Mouse (Mus musculus): ENCODE data around the gene Rnf141.
A peak's percentile ranks its signal among the peaks of the same experiment; 100 is the strongest.

Gene Rnf141

DNA sequence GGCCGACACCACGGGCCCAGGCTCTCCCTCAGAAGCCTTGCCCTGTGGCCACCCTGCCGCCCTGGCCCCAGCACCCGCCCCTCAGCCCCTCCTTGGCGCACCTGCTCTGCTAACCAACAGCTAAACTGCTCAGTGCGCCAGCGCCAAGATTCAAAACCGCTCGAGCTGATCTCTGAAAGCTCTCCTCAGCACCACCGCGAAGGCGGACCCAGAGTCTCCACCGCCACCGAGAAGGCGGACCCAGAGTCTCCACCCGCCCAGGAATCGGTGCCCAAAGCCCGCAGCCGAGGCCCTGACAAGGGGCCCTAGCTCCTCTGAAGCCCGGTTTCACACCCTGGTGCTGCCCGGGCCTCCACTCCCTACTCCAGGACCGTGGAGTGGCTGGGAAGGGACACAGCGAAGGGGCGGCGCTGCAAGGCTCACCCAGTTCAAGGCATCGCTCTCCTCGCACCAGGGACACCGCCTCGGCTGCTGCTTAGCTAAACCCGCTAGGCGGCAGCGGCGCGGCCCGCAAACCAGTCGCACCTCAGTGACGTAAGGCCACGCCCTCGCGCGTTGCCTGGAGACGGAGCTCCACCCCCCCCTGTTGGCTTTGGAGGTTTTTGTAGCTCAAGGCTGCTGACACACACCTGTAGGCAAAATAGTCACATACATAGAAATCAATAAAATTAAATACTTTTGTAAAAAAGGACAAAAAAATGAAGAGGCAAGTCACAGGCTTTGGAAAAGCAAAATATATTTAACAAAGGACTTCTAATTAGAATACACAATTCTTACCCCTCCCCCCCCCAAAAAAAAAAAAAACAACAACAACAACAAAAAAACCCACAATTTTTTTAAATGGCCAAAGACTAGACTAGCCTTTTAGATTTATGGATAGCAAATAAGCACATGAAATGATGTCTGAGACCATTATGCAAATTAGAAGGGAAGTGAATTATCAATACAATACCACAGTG, at the start of gene Rnf141:
Gene Rnf141 (minus strand): TSS at position 542 of the 959 bp plus-strand sequence.
- DNase-seq: peak; percentile 94

DNA sequence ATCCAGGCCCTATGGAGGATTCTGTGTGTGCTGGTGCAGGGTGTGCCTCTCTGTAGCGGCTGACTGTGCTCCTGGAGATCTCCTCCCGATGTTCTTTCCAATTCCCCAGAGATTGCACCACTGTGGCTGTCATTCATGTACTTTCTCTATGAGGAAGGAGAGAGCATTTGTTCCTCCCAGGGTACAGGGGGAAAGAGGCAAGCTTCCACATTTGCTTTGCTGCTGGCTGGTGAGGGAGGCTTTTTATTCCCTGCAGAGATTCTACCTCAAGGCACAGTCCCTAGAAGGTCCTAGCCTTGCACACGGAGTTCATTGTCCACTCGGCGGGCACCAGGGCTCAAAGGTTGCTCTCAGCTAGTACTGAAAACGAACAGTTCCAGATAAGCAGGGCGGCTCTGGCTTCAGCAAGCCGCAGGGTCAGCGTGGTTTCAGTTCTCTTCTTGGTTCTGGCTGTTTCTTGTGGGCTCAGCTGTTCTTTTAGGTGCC, 47.3 kb upstream of the Rnf141 start:
- DNase-seq: peak; percentile 51

DNA sequence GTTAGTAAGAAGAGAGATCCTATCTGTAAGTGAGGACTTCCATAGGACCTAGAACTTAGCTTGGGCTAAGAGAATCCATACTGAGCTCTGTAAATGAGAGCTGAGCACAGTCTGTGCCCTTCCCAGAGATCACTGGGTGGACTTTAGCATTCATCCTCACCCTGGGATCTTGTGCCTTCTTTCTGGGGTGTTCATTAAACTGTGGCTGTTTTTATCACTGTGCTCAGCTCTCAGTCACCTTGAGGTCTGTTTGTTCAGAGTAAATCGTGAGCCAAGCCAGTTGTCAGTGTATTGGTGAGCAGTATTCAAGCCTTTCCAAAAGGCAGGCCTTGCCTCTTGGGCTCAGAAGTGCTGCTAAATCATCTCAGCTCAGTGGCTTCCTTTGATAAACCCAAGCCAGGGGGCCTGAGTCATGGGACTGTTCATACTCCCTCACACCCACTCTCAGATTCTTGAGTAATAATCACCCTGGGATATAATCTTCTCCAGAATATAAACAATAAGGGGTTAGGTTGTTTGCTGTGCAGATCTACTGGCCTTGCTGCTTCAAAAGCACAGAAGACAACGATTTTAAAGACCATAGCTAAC, 37.6 kb upstream of the Rnf141 start:
- no peak for DNase-seq

DNA sequence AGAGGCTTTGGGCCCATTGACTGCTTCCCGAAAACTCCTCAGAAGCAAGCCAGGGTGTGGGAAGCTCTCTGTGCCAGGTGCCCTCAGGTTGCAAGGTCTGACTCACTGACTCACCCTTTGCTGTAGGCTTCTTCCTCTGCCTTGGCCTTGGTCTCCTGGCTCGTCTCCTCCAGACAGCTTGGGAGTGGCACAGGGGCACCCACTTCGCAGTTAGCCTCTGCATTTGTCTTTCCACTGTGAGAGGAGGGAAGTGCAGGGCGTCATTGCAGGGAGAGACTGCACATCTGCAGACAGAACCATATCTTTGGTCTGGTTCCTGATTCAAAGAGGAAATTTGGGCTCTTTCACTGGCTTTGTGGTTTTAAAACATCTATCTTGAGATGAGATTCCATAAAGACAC, 33.8 kb upstream of the Rnf141 start:
- DNase-seq: no peak

- peak; percentile 53 for DNase-seq
Observed at GRCm38 (mm10) chr7:110876965-110877364, 32.7 kb upstream of the Rnf141 start.

GRCm38 (mm10) chr7:110868807-110869206, 24.6 kb upstream of the Rnf141 start:
- no peak for DNase-seq

DNA sequence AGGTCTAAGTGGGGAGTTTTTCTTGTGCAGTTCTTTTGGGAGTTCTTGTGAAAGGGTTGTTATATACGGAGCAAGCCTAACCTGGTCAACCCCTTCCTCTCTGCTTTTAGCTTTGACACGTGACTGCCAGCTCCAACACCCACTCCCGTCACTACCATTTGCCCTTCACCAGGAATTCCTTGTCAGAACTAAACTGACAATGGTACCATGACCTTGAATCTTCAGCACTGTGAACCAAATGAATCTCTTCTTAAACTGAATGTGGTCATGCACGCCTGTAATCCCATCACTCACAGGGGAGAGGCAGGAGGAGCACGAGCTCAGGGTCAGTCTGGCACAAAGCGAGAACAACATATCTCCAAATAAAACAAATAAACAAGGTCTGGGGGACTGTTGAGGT, 22.9 kb upstream of the Rnf141 start:
- DNase-seq: no peak

GRCm38 (mm10) chr7:110866021-110866420, 21.8 kb upstream of the Rnf141 start:
- DNase-seq: no peak

DNA sequence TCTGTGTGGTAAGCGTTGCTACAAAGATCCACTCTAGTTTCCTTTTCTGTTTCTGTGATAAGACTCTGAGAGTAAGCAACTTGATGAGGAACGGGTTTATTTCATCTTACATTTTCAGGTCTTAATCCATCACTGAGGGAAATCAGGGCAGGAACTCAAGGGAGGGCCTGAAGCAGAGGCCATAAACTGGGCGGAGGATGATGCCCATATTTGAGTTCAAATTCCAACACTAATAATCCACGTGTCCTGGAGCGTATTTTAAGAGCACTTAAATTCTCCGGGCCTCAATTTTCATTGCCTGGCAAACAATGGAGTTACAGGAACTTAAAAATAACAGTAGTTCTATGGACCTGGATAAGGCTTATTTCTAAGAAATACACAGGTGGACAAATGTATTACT, 21.3 kb upstream of the Rnf141 start:
- no peak for DNase-seq

DNA sequence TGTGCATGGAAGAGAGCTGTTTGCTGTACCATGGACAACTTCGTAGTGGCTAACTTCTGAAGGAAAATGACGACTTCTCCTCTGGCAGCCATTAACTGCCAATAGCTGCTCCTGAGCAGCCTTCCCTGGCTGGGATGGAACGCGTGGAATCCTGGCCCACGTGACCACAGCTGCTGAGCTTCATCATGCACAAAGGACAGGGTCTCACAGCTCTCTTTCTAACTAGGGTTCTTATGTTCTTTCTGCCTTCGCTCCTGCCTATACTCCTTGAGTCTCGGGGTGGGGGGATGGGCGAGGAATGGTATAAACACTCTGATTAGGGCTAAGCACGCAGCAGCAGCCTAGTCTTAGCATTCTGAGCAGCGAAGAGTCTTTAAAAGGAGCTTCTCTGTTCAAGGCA, 20.8 kb upstream of the Rnf141 start:
- DNase-seq: peak; percentile 38

- peak; percentile 37 for DNase-seq
Observed at GRCm38 (mm10) chr7:110862751-110863289, 18.6 kb upstream of the Rnf141 start, which contains the start of gene Lyve1. Gene Lyve1, minus strand, starts transcription at chr7:110863239.

GRCm38 (mm10) chr7:110860129-110860528, 15.9 kb upstream of the Rnf141 start:
- DNase-seq: peak; percentile 54

DNA sequence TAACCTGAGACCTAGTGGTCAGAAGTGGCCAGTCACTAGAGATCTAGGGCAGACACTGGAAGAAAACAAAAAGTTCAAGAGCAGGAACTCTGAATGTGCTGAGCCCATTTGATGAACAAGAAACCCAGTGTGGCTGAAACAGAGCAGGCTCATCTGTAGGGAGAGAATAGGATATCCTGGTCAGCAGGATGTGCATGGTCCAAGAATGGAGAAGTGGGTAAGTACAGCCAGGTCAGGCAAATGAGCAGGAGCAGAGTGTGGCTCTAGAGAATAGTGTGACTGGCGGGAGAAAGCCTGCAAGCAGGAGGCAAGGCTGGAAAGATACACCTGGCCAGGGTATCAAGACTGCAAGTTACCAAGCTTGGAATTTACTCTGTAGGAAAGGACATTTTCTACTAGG, 11.3 kb upstream of the Rnf141 start:
- no peak for DNase-seq

GRCm38 (mm10) chr7:110854927-110855546, 10.8 kb upstream of the Rnf141 start:
- DNase-seq: no peak

GRCm38 (mm10) chr7:110854519-110854918, 10.3 kb upstream of the Rnf141 start:
- no peak for DNase-seq

DNA sequence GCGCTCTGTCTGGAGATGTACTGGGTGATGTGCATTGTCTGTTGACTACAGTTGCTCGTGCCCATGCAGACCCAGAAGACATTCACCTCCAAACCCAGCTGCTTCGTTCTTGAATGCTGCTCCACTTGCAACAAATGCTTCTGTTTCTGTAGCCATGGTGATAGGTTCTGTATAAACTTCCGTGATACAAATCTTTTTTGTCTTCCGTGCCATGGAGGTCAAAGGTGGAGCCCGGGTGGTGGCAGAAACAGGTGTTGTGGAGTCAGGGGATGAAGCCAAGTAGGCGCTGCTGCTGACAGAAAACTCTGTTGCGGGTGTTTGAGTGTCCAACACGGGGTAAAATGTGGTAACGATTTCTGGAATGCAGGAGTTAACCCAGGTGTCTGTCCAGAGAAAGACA, 9.4 kb upstream of the Rnf141 start:
- peak; percentile 37 for DNase-seq

DNA sequence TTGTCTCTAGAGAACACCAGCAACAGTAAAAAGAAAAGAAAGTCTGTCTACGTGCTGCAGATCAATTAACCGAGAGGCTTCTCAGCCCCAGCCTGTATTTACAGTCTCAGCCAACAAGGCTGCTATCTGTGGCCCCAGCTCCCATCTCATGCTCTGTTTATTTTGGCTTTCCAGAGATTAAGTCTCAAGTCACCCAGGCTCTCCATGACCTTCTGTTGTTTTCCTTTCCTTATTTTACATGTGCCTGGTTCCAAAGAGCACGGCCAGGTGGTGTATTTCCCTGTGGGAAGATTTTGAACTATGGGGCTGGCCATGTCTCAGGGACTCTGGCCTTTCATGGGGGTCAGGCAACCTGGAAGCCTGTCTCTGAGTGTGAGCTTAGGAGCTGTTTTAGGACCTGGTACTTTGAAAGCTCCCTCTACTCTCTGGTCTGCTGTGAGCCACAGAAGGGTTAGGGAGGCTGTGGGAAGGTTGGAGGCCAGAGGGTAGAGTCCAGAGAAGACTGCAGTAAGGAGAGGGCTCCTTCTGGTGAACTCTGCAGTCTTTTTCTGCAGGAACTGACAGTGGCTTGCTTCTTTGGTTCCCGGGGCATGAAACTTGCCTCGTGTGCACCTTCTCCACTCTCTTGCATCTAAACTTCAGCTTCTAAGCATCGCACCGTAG, 7.4 kb upstream of the Rnf141 start:
- no peak for DNase-seq

DNA sequence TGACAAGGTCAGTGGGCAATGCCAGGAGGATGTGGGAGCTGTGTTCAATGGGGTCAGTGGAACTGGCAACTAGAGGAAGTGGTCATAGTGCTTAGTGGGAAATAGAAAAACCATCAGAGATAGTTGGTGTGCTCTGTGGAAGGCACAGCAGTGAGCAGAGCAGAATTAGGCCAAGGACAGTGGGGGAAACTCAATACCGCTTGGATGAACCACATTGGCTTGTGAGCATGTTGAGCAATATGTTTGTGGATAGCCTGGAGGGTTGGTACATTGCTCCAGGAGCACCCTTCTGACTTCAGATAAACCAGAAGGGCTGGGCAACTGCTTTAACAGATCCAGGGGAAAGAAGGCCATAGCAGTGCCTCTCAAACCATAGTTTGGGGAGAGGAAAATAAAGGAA, 4.1 kb upstream of the Rnf141 start:
- no peak for DNase-seq

DNA sequence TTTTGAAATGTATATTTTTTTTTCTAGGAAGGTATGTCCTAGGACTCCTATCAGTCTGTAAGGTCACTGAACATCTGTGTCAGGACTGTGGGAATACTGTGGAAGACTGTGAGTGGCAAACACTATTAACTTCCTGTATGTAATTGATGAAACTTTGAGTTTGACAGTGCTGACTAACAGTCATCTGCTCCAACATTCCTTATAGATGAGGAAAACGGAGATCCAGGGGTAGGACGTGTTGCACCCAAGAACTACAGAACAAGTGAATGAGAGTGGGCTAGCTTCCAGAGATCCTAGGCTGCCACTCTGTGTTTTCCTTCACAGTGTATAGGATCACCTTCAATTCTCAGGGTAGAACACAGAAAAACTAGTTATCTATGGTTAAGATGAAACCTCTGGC, 3.1 kb upstream of the Rnf141 start:
- no peak for DNase-seq

DNA sequence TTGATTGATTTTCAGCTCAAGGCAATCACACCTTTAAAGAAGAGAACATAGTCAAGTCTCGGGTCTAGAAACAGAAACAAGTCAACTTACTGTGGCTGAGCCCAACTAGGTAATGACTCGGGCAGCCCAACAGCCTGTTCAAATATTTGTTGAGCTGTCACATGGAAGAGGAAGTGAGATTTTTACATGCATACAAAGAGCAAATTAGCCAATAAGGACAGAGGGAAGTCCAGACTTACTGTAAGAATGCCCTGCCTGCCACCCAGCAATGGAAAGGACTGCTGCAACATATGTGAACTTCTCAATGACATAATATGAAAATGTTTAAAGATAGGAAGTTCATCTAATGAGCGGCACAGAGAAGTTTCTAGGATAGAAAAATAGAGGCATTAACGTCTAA, 3.9 kb downstream of the Rnf141 start:
- DNase-seq: no peak

DNA sequence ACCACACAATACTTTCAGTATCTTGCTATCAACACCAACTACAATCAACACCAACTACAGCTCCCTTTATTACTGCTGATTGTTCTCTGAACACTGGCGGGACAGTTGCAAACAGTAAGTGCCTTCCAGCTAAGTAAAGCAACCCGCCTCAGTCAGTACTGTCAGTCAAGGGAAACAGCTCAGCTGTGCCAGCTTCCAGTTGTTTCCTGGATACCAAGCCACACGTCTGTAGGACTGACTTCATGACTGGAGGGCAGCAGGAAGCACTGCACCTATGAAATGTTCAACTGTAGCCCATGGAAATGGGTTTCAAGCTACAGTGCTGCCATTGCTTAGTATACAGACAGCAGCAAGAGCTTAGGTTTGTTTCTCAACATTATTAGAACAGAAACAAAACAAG, 9.7 kb downstream of the Rnf141 start:
- no peak for DNase-seq

GRCm38 (mm10) chr7:110834018-110834417, 10.2 kb downstream of the Rnf141 start:
- DNase-seq: no peak

DNA sequence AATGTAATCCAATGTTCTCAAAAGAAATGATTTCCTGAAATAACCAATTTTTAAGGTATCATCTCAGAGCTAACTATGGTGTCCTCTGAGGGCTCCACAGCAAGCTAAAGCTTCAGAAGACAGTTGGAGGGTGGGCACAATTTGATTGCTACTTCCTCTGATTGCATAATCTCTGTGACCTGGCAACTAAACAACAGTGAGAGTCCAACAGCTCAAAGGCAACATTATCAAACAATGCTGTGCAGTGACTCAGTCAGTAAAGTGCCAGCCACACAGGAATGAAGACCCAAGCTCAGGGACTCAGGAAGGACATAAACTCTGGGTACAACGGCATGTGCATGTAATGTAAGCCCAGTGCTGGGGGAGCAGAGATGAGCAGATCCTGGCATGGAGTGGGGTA, 11.2 kb downstream of the Rnf141 start:
- no peak for DNase-seq

All from lung, postnatal 14 days (tissue).